Mouse (Mus musculus): ENCODE data around the gene Coro7. TPM values are rescaled to one million over a fixed set of nuclear protein-coding genes. Genes with fewer than 3 reads are reported as not detected.
A peak's percentile ranks its signal among the peaks of the same experiment; 100 is the strongest.

The Coro7 gene
- polyA plus RNA-seq, 1 experiment from 2014 or later = 37.2 TPM

GRCm38 (mm10) chr16:4606431-4607084 is 73.0 kb downstream of the Coro7 start:
- H3K4me2 ChIP-seq = no peak overlapping the region
- peaks cover 51% of the 10 kb centered on the region for H3K4me1 ChIP-seq (replicated peaks)
- 34% methylated on average over 5 of the region's 5 CpGs for WGBS
- ATAC-seq (ENCODE audit: low FRiP score, low read depth) = peak; percentile 15; the same call in 1 of the 2 replicates
- no peaks in the 10 kb centered on the region for H3K9me3 ChIP-seq
- H3K27me3 ChIP-seq = no peaks in the 10 kb centered on the region
- H3K9ac ChIP-seq = no peak overlapping the region
- peaks cover 12% of the 10 kb centered on the region for H3K36me3 ChIP-seq
- H3K27ac ChIP-seq (replicated peaks) = peak overlapping the region; percentile 18; the same call in 1 of the 2 replicates
- H3K4me3 ChIP-seq = no peak overlapping the region

GRCm38 (mm10) chr16:4605514-4606131 is 74.0 kb downstream of the Coro7 start:
- Histone ChIP-seq H3K4me1 (replicated peaks) (peaks cover 55% of the 10 kb centered on the region), H3K9me3 (no peaks in the 10 kb centered on the region), H3K36me3 (peaks cover 8% of the 10 kb centered on the region; the same call in 1 of the 2 replicates), H3K4me2 (no peak overlapping the region), H3K4me3 (no peak overlapping the region), H3K9ac (no peak overlapping the region), H3K27ac (replicated peaks) (no peak overlapping the region), H3K27me3 (no peaks in the 10 kb centered on the region)
- ATAC-seq (ENCODE audit: low FRiP score, low read depth) = no peak
- 54% methylated on average over 13 of the region's 13 CpGs for WGBS

DNA sequence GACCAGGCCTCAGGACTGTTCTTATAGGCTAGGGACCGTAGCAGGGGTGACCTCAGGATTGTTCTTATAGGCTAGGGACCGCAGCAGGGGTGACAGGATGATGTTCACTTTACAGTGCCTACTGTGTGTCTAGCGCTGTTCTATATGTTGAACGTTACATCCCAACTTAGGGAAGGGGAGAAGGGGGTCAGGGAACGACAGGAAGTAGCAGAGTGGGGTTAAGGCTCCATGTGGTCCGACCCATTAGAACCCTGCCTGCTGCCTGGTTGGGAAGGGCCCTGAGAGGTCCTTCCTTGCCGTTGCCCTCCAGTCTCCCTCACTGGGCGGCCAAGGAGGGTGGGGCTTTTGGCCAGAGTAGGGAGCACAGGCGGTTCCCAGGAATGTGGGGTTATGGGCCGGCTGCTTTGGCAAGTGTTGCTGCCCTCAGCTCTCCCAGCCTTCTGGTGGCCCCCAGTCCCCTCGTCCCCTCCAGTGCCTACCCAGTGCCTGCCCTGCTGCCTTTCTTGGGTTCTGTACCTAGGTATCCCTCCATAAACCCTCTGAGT is 75.2 kb downstream of the Coro7 start:
- H3K9me3 ChIP-seq = no peaks in the 10 kb centered on the region
- 75% methylated on average over 11 of the region's 11 CpGs for WGBS
- H3K36me3 ChIP-seq = 0 out of 2 replicates have a peak, but pooled peaks cover 4% of the 10 kb centered on the region
- H3K27me3 ChIP-seq = no peaks in the 10 kb centered on the region
- H3K9ac ChIP-seq = no peak overlapping the region
- no peak overlapping the region for H3K4me2 ChIP-seq
- no peak for ATAC-seq (ENCODE audit: low FRiP score, low read depth)
- no peak overlapping the region for H3K27ac ChIP-seq (replicated peaks)
- no peak overlapping the region for H3K4me3 ChIP-seq
- peaks cover 59% of the 10 kb centered on the region for H3K4me1 ChIP-seq (replicated peaks)

- ATAC-seq (ENCODE audit: low FRiP score, low read depth) = no peak
- Histone ChIP-seq H3K36me3 (no peaks in the 10 kb centered on the region), H3K27ac (replicated peaks) (no peak overlapping the region), H3K4me1 (replicated peaks) (peaks cover 68% of the 10 kb centered on the region), H3K27me3 (no peaks in the 10 kb centered on the region), H3K9ac (no peak overlapping the region), H3K9me3 (no peaks in the 10 kb centered on the region), H3K4me2 (no peak overlapping the region), H3K4me3 (no peak overlapping the region)
- 56% methylated on average over 1 of the region's 1 CpGs for WGBS
Measured at GRCm38 (mm10) chr16:4603453-4603837, 76.1 kb downstream of the Coro7 start.

GRCm38 (mm10) chr16:4602766-4603452 is 76.7 kb downstream of the Coro7 start:
- no peak overlapping the region for H3K9ac ChIP-seq

GRCm38 (mm10) chr16:4602189-4602588 is 77.4 kb downstream of the Coro7 start:
- WGBS = 12% methylated on average over 3 of the region's 3 CpGs
- no peak overlapping the region for H3K9ac ChIP-seq
- H3K4me1 ChIP-seq (replicated peaks) = peaks cover 75% of the 10 kb centered on the region

More at GRCm38 (mm10) chr16:4602766-4603452, 76.7 kb downstream of the Coro7 start:
- H3K27ac ChIP-seq (replicated peaks) = peak overlapping the region; percentile 38; the same call in 1 of the 2 replicates
- ATAC-seq (ENCODE audit: low FRiP score, low read depth) = no peak
- H3K4me1 ChIP-seq (replicated peaks) = peaks cover 73% of the 10 kb centered on the region
- 30% methylated on average over 7 of the region's 7 CpGs for WGBS
- no peaks in the 10 kb centered on the region for H3K9me3 ChIP-seq
- H3K36me3 ChIP-seq = no peaks in the 10 kb centered on the region
- no peak overlapping the region for H3K4me2 ChIP-seq
- no peak overlapping the region for H3K4me3 ChIP-seq
- no peaks in the 10 kb centered on the region for H3K27me3 ChIP-seq

DNA sequence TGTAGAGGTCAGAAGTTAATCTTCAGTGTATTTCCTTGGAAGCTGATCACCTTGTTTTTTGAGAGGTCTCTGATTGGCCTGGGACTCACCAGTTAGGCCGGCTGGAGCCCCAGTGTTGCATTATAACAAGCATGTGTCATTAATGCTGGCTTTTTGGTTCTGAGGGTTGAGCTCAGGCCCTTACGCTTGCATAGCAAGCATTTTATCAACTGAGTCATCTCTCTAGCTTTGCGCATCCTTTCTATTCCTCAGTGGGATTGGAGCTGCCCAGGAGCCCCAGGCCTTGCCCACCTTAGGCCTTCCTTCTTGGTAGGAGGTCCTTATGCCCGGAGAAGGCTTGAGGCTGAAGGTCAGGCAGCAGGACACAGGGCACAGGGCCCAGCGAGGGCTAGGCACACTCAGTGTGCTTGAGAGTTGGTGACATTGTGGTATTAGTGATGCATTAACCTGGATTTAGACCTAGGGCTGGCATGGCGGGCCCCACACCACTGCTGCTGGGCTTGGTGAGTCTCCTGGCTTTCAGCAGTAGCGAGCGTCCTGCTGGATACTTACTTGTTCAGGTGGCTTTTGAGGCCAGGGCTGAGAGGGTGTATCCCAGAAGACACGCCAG is 78.8 kb downstream of the Coro7 start:
- Histone ChIP-seq H3K9ac (no peak overlapping the region), H3K4me2 (no peak overlapping the region), H3K9me3 (no peaks in the 10 kb centered on the region), H3K36me3 (no peaks in the 10 kb centered on the region), H3K4me1 (replicated peaks) (peaks cover 75% of the 10 kb centered on the region), H3K27me3 (no peaks in the 10 kb centered on the region), H3K27ac (replicated peaks) (no peak overlapping the region), H3K4me3 (no peak overlapping the region)
- 80% methylated on average over 9 of the region's 9 CpGs for WGBS
- ATAC-seq (ENCODE audit: low FRiP score, low read depth) = no peak

More at GRCm38 (mm10) chr16:4602189-4602588, 77.4 kb downstream of the Coro7 start:
- Histone ChIP-seq H3K27ac (replicated peaks) (peak overlapping the region; percentile 38; the same call in 1 of the 2 replicates), H3K36me3 (no peaks in the 10 kb centered on the region), H3K9me3 (no peaks in the 10 kb centered on the region), H3K4me3 (no peak overlapping the region), H3K4me2 (no peak overlapping the region), H3K27me3 (no peaks in the 10 kb centered on the region)
- ATAC-seq (ENCODE audit: low FRiP score, low read depth) = no peak

GRCm38 (mm10) chr16:4599616-4600015 is 80.0 kb downstream of the Coro7 start:
- no peaks in the 10 kb centered on the region for H3K36me3 ChIP-seq
- no peaks in the 10 kb centered on the region for H3K27me3 ChIP-seq
- H3K27ac ChIP-seq (replicated peaks) = 0 out of 2 replicates have a peak overlapping the region, but pooled peaks have one; percentile 32
- no peaks in the 10 kb centered on the region for H3K9me3 ChIP-seq
- 83% methylated on average over 3 of the region's 3 CpGs for WGBS
- H3K9ac ChIP-seq = no peak overlapping the region
- H3K4me2 ChIP-seq = no peak overlapping the region
- H3K4me3 ChIP-seq = no peak overlapping the region
- H3K4me1 ChIP-seq (replicated peaks) = peaks cover 73% of the 10 kb centered on the region
- no peak for ATAC-seq (ENCODE audit: low FRiP score, low read depth)

GRCm38 (mm10) chr16:4598891-4599543 is 80.6 kb downstream of the Coro7 start:
- no peaks in the 10 kb centered on the region for H3K9me3 ChIP-seq
- no peaks in the 10 kb centered on the region for H3K27me3 ChIP-seq
- WGBS = 12% methylated on average over 6 of the region's 6 CpGs
- peaks cover 68% of the 10 kb centered on the region for H3K4me1 ChIP-seq (replicated peaks)
- H3K4me3 ChIP-seq = no peak overlapping the region
- no peak for ATAC-seq (ENCODE audit: low FRiP score, low read depth)
- 0 out of 2 replicates have a peak overlapping the region, but pooled peaks have one; percentile 32 for H3K27ac ChIP-seq (replicated peaks)
- H3K4me2 ChIP-seq = peak overlapping the region; percentile 19; the same call in 1 of the 2 replicates
- H3K36me3 ChIP-seq = no peaks in the 10 kb centered on the region
- no peak overlapping the region for H3K9ac ChIP-seq

DNA sequence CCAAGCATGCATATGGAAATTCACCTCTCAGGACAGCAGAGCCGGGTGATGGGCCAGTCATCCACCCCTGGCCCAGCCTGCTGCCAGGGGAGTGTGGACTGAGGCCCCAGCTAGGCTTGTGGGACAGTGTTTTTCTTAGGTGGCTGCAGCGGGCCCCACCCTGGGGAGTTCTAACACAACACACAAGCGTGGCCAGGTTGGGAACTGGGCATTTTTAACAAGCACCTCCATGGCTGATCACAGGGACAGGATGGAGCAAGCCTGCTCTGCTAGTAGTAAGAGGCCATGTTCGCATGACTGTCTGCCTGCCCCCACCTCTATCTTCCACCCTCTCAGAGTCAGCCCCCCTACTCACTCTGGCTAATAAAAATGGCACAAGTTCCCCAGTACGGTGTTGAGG is 81.5 kb downstream of the Coro7 start:
- Histone ChIP-seq H3K4me2 (peak overlapping the region; percentile 24), H3K4me3 (no peak overlapping the region), H3K4me1 (replicated peaks) (peaks cover 73% of the 10 kb centered on the region), H3K36me3 (no peaks in the 10 kb centered on the region), H3K9ac (no peak overlapping the region), H3K27me3 (no peaks in the 10 kb centered on the region), H3K9me3 (no peaks in the 10 kb centered on the region), H3K27ac (replicated peaks) (no peak overlapping the region)
- 62% methylated on average over 5 of the region's 5 CpGs for WGBS
- ATAC-seq (ENCODE audit: low FRiP score, low read depth) = no peak

DNA sequence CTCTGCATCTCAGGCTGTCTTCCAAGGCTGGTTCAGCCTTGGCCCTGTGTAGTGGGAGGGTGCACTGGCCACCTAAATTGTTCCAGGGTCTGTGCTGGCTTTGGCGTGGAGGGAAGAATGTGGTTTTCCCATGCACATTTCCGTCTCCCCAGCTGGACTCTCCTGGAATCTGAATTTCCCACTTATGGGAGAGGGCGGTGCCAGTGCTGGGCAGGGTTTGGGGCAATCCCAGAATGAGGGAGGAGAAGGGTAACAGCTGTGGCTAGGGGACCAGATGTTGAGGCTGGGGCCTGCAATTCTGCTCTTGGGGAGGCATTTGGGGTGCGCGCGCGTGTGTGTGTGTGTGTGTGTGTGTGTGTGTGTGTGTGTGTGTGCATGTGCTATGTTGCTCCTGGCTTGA is 82.3 kb downstream of the Coro7 start:
- 59% methylated on average over 7 of the region's 7 CpGs for WGBS
- peaks cover 73% of the 10 kb centered on the region for H3K4me1 ChIP-seq (replicated peaks)
- no peak overlapping the region for H3K27ac ChIP-seq (replicated peaks)
- H3K9ac ChIP-seq = no peak overlapping the region; the same call in 1 of the 2 replicates
- no peaks in the 10 kb centered on the region for H3K27me3 ChIP-seq
- no peaks in the 10 kb centered on the region for H3K9me3 ChIP-seq
- peak overlapping the region; percentile 95 for H3K4me2 ChIP-seq
- no peaks in the 10 kb centered on the region for H3K36me3 ChIP-seq
- H3K4me3 ChIP-seq = peak overlapping the region; percentile 66; the same call in 1 of the 2 replicates
- ATAC-seq (ENCODE audit: low FRiP score, low read depth) = no peak
